Mouse (Mus musculus): ENCODE data around the gene Nosip. TPM values are rescaled to one million over a fixed set of nuclear protein-coding genes. Genes with fewer than 3 reads are reported as not detected.
A peak's percentile ranks its signal among the peaks of the same experiment; 100 is the strongest.

Gene Nosip
- polyA plus RNA-seq, 1 experiment = 38.0 TPM

DNA sequence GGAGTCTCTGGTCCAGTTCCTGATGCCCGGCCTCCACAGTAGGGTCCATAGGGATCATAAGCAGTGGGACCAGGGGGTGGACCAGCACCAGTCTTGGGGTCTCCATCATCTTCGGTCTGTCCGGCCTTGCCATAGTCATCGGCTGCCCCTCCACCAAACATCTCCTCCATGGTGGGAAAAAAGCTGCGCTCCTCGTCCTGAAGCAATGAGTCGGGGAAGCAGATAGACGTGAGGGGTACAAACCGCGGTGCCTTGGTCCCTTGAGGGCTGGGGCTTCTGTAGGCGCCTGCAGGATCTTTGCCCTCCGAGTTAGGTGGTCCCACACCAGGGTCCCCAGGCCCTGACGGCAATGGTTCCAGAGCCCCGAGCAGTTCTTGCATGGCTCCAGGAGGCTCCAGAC, 14.7 kb upstream of the Nosip start:
- Histone ChIP-seq H3K4me1 (ENCODE audit: control insufficient read depth, insufficient read depth, low read length) (no peaks in the 10 kb centered on the region), H3K4me3 (ENCODE audit: insufficient read depth, low read length) (no peak overlapping the region), H3K27ac (ENCODE audit: insufficient read depth, low read length) (no peak overlapping the region)
- TF ChIP-seq POLR2A (IDR thresholded peaks at IDR 0.05; ENCODE audit: low read depth, low read length) (no peak), CTCF (IDR thresholded peaks at IDR 0.05; ENCODE audit: borderline replicate concordance, insufficient read depth, low read length) (no peak)

DNA sequence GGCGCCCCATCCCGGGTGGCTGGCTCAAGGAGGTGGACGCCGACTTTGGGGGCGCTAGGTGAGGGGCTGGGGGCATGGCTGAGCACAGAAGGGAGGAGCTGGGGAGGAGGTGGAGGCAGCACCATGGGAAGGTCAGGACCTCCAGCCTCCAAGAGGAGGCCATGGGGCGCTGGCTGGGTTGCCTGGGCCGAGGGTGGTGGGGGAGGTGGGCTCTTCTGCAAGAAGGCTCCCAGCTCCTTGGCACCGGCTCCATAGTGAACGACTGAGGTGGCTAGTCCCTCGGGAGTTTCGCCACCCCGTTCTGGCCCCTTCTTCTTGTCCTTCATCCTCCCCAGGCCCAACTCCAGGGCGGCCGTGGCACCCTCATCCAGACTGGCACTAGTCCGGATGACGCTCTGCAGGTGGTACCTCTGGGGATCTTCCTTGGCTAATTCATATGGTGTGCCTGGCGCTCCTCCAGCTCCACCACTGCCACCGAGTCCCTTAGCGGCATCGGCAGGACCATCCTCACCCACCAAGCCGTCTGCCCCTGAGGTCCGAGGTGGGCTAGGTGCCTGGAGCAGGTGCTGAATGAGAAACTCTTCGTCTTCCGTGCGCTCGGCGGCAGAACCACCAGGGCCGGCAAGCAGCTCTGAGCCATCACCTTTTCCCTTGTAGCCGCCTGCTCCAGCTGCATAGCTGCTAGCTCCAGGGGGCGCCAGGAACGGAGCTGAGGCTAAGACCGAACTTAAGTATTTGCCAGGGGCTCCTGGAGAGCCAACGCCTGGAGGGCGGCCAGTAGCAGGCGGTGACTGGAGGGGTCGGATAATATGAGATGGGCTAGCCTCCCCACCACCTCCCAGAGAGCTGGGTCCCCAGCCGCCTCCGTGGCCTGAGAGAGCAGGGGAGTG, 14.0 kb upstream of the Nosip start:
- TF ChIP-seq POLR2A (IDR thresholded peaks at IDR 0.05; ENCODE audit: low read depth, low read length) (no peak), CTCF (IDR thresholded peaks at IDR 0.05; ENCODE audit: borderline replicate concordance, insufficient read depth, low read length) (no peak)
- no peak overlapping the region for H3K27ac ChIP-seq (ENCODE audit: insufficient read depth, low read length)
- H3K4me1 ChIP-seq (ENCODE audit: control insufficient read depth, insufficient read depth, low read length) = no peaks in the 10 kb centered on the region
- H3K4me3 ChIP-seq (ENCODE audit: insufficient read depth, low read length) = no peak overlapping the region

DNA sequence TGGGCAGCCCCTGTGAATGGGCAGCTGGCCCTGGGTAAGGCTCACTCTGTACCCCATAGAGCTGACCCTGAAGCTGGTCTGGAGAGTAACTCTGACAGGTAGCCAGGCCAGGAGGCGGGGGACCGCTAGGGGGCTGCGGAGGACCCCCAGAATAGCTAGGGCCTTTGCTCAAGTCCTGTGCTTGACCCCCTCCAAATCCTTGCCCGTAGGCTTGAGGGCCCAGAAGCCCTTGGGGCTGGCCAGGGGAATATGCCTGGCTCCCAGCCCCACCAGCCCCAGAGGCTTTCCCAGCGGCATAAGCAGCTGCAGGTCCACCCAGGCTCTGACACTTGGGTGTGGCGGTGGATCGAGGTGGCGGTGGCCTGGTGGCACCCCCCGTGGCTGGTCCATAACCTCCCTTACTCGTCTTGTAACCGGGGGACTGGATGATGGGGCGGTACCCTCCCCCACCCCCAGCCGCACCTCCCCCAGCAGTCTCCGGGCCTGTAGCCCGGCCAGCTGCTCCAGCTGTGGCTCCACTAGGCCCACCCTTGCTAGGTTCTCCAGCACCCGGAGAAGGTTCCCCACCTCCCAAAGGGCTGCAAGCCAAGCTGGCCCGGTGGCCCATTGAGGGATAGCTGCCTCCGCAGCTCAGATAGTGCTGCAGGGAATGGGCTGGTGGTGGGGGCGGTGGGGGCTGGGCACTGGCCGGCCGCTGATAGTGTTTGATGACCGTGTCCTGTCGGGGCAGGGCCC, 13.1 kb upstream of the Nosip start:
- Histone ChIP-seq H3K4me1 (ENCODE audit: control insufficient read depth, insufficient read depth, low read length) (no peaks in the 10 kb centered on the region), H3K27ac (ENCODE audit: insufficient read depth, low read length) (no peak overlapping the region), H3K4me3 (ENCODE audit: insufficient read depth, low read length) (no peak overlapping the region)
- no peak for TF ChIP-seq CTCF (IDR thresholded peaks at IDR 0.05; ENCODE audit: borderline replicate concordance, insufficient read depth, low read length)
- TF ChIP-seq POLR2A (IDR thresholded peaks at IDR 0.05; ENCODE audit: low read depth, low read length) = no peak

DNA sequence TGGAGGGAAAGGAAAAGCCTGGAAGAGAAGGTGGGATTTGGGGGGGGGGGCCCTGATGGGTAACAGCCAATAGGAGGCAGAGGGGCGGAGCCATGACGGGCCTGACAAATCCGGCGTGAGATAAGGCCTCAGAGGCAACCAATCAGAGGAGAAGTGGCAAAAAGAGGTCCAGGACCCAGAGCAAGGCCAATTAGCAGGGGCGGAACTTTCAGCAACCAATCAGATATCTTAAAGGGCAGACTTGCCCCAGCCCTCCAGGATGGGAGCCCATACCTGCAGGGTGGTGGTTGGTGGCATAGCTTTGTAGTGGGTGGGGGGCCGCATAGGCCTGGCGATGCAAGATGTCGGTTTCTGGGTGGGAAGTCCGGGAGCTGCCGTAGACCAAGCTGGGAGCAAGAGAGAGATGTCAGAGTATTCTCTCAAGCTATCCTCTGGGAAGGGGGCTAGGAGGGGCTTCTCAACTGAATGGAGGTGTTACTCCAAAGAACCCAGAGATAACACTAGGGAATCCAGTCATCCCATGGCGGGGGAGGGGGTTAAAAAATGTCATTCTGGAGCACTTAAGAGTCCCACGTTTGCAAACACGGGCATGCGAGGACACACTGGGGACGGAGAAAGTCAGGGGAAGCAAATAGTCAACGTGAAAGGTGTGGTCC, 11.2 kb upstream of the Nosip start:
- TF ChIP-seq POLR2A (IDR thresholded peaks at IDR 0.05; ENCODE audit: low read depth, low read length) (no peak), CTCF (IDR thresholded peaks at IDR 0.05; ENCODE audit: borderline replicate concordance, insufficient read depth, low read length) (no peak)
- Histone ChIP-seq H3K4me1 (ENCODE audit: control insufficient read depth, insufficient read depth, low read length) (no peaks in the 10 kb centered on the region), H3K4me3 (ENCODE audit: insufficient read depth, low read length) (peak overlapping the region; percentile 77), H3K27ac (ENCODE audit: insufficient read depth, low read length) (peak overlapping the region; percentile 94; the same call in 1 of the 2 replicates)

DNA sequence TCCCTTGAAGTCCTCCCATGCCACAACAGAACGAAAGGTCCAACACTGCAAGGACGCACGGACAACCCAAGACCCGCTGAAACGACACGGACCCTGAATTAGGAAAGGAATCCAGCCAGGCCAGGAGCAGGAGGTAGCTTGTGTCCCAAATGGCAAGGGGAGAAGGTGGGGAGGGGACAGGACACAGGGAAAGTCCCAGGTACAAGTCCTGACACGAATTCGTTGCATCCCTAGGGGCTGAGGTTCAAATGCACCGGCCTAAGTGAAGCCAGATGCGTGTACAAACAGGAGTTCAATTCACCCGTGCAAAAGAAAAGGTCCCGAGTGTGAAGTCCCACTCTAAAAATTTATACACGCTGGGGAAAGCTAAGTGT, 10.6 kb upstream of the Nosip start:
- TF ChIP-seq CTCF (IDR thresholded peaks at IDR 0.05; ENCODE audit: borderline replicate concordance, insufficient read depth, low read length) (no peak), POLR2A (IDR thresholded peaks at IDR 0.05; ENCODE audit: low read depth, low read length) (no peak)
- peak overlapping the region; percentile 77 for H3K4me3 ChIP-seq (ENCODE audit: insufficient read depth, low read length)
- no peaks in the 10 kb centered on the region for H3K4me1 ChIP-seq (ENCODE audit: control insufficient read depth, insufficient read depth, low read length)
- H3K27ac ChIP-seq (ENCODE audit: insufficient read depth, low read length) = peak overlapping the region; percentile 94; the same call in 1 of the 2 replicates

DNA sequence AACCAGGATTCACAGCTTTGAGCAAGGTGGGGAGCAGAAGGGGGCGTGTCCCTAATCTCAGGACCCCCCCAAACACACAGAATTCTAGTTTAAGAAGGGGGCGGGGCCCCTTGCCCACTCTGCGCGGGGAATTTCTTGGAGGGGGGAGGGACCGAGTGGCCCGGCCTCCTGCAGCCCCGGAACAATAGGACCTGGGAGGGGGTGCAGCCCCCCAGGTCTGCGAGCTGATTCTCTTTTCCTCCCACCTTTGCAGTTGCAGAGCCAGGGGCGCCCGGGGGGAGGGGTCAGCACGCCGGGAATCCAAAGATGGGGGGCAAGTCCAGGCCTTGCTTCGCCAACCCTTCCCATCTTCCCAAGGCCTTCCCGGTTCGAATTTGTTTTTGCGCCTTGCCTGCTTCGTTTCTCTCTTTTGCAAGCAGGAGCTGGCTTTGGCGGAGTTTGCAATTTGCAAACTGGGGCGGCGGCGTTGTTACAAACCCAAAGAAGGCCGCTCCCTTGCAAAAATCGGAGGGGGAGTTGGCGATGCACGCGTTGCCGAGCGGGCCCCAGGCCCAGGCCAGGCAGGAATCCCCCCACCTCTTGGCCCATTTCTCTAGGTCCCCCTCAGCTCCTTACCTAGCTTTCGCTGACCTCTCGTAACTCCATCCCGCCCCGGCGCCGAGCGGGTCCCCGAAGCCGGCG, 9.9 kb upstream of the Nosip start:
- peak overlapping the region; percentile 94 for H3K27ac ChIP-seq (ENCODE audit: insufficient read depth, low read length)
- peak overlapping the region; percentile 77 for H3K4me3 ChIP-seq (ENCODE audit: insufficient read depth, low read length)
- H3K4me1 ChIP-seq (ENCODE audit: control insufficient read depth, insufficient read depth, low read length) = no peaks in the 10 kb centered on the region
- TF ChIP-seq CTCF (IDR thresholded peaks at IDR 0.05; ENCODE audit: borderline replicate concordance, insufficient read depth, low read length) = no peak
- TF ChIP-seq POLR2A (IDR thresholded peaks at IDR 0.05; ENCODE audit: low read depth, low read length) = 0 out of 2 replicates have a peak, but pooled peaks have one; percentile 9

DNA sequence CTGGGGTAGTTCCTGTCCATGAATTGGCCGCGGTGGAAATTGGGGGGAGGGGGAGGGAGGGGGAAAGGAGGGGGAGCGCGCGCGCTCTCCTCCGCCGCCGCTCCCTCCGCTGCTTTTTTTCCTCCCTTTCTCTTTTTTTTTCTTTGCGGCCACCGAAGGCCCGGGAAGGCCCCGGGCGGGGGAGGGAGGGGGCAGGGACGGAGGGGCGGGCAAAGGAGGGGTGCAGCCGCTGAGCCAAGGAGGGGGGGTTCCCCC, 9.4 kb upstream of the Nosip start, which contains the start of gene Prr12:
Gene Prr12 (minus strand): TSS at position 20 of the 255 bp plus-strand sequence.
- Histone ChIP-seq H3K4me1 (ENCODE audit: control insufficient read depth, insufficient read depth, low read length) (no peaks in the 10 kb centered on the region), H3K4me3 (ENCODE audit: insufficient read depth, low read length) (peak within 1 kb of the TSS; percentile 77), H3K27ac (ENCODE audit: insufficient read depth, low read length) (peak within 1 kb of the TSS; percentile 97)
- TF ChIP-seq CTCF (IDR thresholded peaks at IDR 0.05; ENCODE audit: borderline replicate concordance, insufficient read depth, low read length) (no peak), POLR2A (IDR thresholded peaks at IDR 0.05; ENCODE audit: low read depth, low read length) (no peak)

DNA sequence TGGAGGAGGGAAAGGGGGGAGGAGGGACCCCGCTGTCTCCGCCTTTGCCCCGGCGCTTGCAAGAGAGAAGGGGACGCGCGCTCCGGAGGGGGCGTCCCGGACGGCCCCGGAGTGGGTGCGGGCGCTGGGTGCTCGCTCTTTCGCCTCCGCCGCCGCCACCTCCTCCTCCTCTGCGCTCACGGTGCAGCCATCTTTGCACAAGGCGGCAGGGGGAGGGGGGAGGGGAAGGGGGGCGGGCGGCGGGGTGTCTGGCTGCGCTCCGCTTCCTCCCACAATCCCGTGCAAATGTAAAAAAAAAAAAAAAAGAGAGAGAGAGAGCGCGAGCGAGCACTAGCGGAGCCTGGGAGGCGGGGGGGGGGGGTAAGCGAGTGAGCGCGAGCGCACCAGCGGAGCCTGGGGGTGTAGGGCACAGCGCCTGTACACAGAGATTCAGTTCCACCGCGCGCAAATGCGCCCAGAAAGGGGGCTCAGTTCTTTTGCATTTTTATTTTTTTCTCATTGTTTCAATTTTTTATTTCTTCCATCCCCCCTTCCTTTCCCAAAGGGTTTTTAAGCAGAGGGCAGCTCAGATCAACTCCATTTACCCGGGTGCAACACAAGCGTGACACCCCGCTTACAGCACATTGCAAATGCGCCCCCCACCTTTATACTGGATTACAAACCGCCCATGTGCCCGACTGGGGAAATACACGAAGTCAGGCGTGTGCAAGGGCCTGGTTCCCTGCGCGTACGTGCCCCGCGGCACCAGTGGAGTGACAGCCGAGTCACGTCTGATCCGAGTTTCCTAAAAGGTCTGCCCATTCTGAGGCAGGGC, 8.9 kb upstream of the Nosip start:
- no peaks in the 10 kb centered on the region for H3K4me1 ChIP-seq (ENCODE audit: control insufficient read depth, insufficient read depth, low read length)
- no peak for TF ChIP-seq CTCF (IDR thresholded peaks at IDR 0.05; ENCODE audit: borderline replicate concordance, insufficient read depth, low read length)
- TF ChIP-seq POLR2A (IDR thresholded peaks at IDR 0.05; ENCODE audit: low read depth, low read length) = peak; percentile 42

More for the DNA sequence above, 8.9 kb upstream of the Nosip start:
- H3K27ac ChIP-seq (ENCODE audit: insufficient read depth, low read length) = peak overlapping the region; percentile 97
- peak overlapping the region; percentile 77 for H3K4me3 ChIP-seq (ENCODE audit: insufficient read depth, low read length)
